Mouse (Mus musculus): ENCODE measurements around the gene Ifi27. TPM values are rescaled to one million over a fixed set of nuclear protein-coding genes. Genes with fewer than 3 reads are reported as not detected.
"Not testable (repeated sequence)": the region's sequence is repeated elsewhere in the genome, so short reads cannot be mapped to it uniquely, and the experiment has no call there.

Gene Ifi27
- polyA plus RNA-seq, 1 experiment from 2014 or later, result 11.5 TPM

- 89% methylated on average over 1 of the region's 1 CpGs for WGBS (ENCODE audit: insufficient replicate concordance)
- no peak for ATAC-seq (replicated peaks; ENCODE audit: insufficient number of reproducible peaks, low FRiP score, low TSS enrichment)
These were observed 3.6 kb downstream of the Ifi27 start for GRCm38 (mm10) chr12:103437601-103438000.

GRCm38 (mm10) chr12:103443524-103443923 is 9.5 kb downstream of the Ifi27 start, which contains the start of gene Ifi27l2a:
Gene Ifi27l2a, minus strand, starts transcription at chr12:103443680.
- Histone ChIP-seq H3K4me2 (no peak within 1 kb of the TSS), H3K36me3 (ENCODE audit: control insufficient read depth, insufficient read depth, low read length) (no peaks in the 10 kb centered on the region), H3K27ac (ENCODE audit: low read depth, low read length) (no peak within 1 kb of the TSS), H3K4me3 (ENCODE audit: low read depth, low read length) (no peak within 1 kb of the TSS), H3K27me3 (ENCODE audit: control insufficient read depth, insufficient read depth, low read length) (no peaks in the 10 kb centered on the region), H3K9me3 (replicated peaks; ENCODE audit: control insufficient read depth, low read length) (no peaks in the 10 kb centered on the region), H3K9ac (ENCODE audit: low read depth, low read length) (no peak within 1 kb of the TSS), H3K4me1 (ENCODE audit: control insufficient read depth, insufficient read depth, low read length) (no peaks in the 10 kb centered on the region)
- 49% methylated on average over 3 of the region's 3 CpGs for WGBS (ENCODE audit: insufficient replicate concordance)
- no peak for ATAC-seq (replicated peaks; ENCODE audit: insufficient number of reproducible peaks, low FRiP score, low TSS enrichment)

More at GRCm38 (mm10) chr12:103437601-103438000, 3.6 kb downstream of the Ifi27 start:
- Histone ChIP-seq H3K9ac (ENCODE audit: low read depth, low read length) (no peak overlapping the region), H3K9me3 (replicated peaks; ENCODE audit: control insufficient read depth, low read length) (no peaks in the 10 kb centered on the region), H3K4me3 (ENCODE audit: low read depth, low read length) (no peak overlapping the region), H3K27me3 (ENCODE audit: control insufficient read depth, insufficient read depth, low read length) (no peaks in the 10 kb centered on the region; the same call in 1 of the 2 replicates), H3K36me3 (ENCODE audit: control insufficient read depth, insufficient read depth, low read length) (no peaks in the 10 kb centered on the region), H3K4me2 (no peak overlapping the region), H3K4me1 (ENCODE audit: control insufficient read depth, insufficient read depth, low read length) (no peaks in the 10 kb centered on the region), H3K27ac (ENCODE audit: low read depth, low read length) (no peak overlapping the region)

- H3K4me1 ChIP-seq (ENCODE audit: control insufficient read depth, insufficient read depth, low read length); H3K36me3 ChIP-seq (ENCODE audit: control insufficient read depth, insufficient read depth, low read length); H3K27me3 ChIP-seq (ENCODE audit: control insufficient read depth, insufficient read depth, low read length); H3K4me3 ChIP-seq (ENCODE audit: low read depth, low read length); H3K9me3 ChIP-seq (replicated peaks; ENCODE audit: control insufficient read depth, low read length); H3K4me2 ChIP-seq; H3K9ac ChIP-seq (ENCODE audit: low read depth, low read length); H3K27ac ChIP-seq (ENCODE audit: low read depth, low read length); ATAC-seq (replicated peaks; ENCODE audit: insufficient number of reproducible peaks, low FRiP score, low TSS enrichment): not testable (repeated sequence)
- 27% methylated on average over 6 of the region's 7 CpGs for WGBS (ENCODE audit: insufficient replicate concordance)
These were observed 10.2 kb downstream of the Ifi27 start for GRCm38 (mm10) chr12:103444261-103444660.

- WGBS (ENCODE audit: insufficient replicate concordance), result 75% methylated on average over 3 of the region's 3 CpGs
- Histone ChIP-seq H3K9ac (ENCODE audit: low read depth, low read length) (no peak overlapping the region), H3K9me3 (replicated peaks; ENCODE audit: control insufficient read depth, low read length) (no peaks in the 10 kb centered on the region), H3K4me1 (ENCODE audit: control insufficient read depth, insufficient read depth, low read length) (no peaks in the 10 kb centered on the region), H3K36me3 (ENCODE audit: control insufficient read depth, insufficient read depth, low read length) (no peaks in the 10 kb centered on the region), H3K4me3 (ENCODE audit: low read depth, low read length) (no peak overlapping the region), H3K27me3 (ENCODE audit: control insufficient read depth, insufficient read depth, low read length) (no peaks in the 10 kb centered on the region), H3K27ac (ENCODE audit: low read depth, low read length) (no peak overlapping the region), H3K4me2 (no peak overlapping the region)
- ATAC-seq (replicated peaks; ENCODE audit: insufficient number of reproducible peaks, low FRiP score, low TSS enrichment), result no peak
These were observed 11.0 kb downstream of the Ifi27 start for GRCm38 (mm10) chr12:103445060-103445459.

GRCm38 (mm10) chr12:103453361-103453760 is 19.4 kb downstream of the Ifi27 start:
- no peak for ATAC-seq (replicated peaks; ENCODE audit: insufficient number of reproducible peaks, low FRiP score, low TSS enrichment)

GRCm38 (mm10) chr12:103456727-103457126 is 22.7 kb downstream of the Ifi27 start:
- not testable (repeated sequence) for H3K9me3 ChIP-seq (replicated peaks; ENCODE audit: control insufficient read depth, low read length); H3K27me3 ChIP-seq (ENCODE audit: control insufficient read depth, insufficient read depth, low read length); H3K9ac ChIP-seq (ENCODE audit: low read depth, low read length); H3K36me3 ChIP-seq (ENCODE audit: control insufficient read depth, insufficient read depth, low read length); ATAC-seq (replicated peaks; ENCODE audit: insufficient number of reproducible peaks, low FRiP score, low TSS enrichment); H3K4me3 ChIP-seq (ENCODE audit: low read depth, low read length); H3K27ac ChIP-seq (ENCODE audit: low read depth, low read length); H3K4me2 ChIP-seq; H3K4me1 ChIP-seq (ENCODE audit: control insufficient read depth, insufficient read depth, low read length)
- no CpG with 5 or more reads among the region's 1 CpGs for WGBS (ENCODE audit: insufficient replicate concordance)

More at GRCm38 (mm10) chr12:103453361-103453760, 19.4 kb downstream of the Ifi27 start:
- H3K4me3 ChIP-seq (ENCODE audit: low read depth, low read length), result no peak overlapping the region
- H3K4me2 ChIP-seq, result no peak overlapping the region
- no peaks in the 10 kb centered on the region for H3K36me3 ChIP-seq (ENCODE audit: control insufficient read depth, insufficient read depth, low read length)
- no peaks in the 10 kb centered on the region for H3K27me3 ChIP-seq (ENCODE audit: control insufficient read depth, insufficient read depth, low read length)
- H3K4me1 ChIP-seq (ENCODE audit: control insufficient read depth, insufficient read depth, low read length), result no peaks in the 10 kb centered on the region
- H3K9ac ChIP-seq (ENCODE audit: low read depth, low read length), result no peak overlapping the region
- H3K27ac ChIP-seq (ENCODE audit: low read depth, low read length), result no peak overlapping the region
- H3K9me3 ChIP-seq (replicated peaks; ENCODE audit: control insufficient read depth, low read length), result no peaks in the 10 kb centered on the region

GRCm38 (mm10) chr12:103457140-103457539 is 23.1 kb downstream of the Ifi27 start, which contains the start of gene Ifi27l2b:
Gene Ifi27l2b, minus strand, starts transcription at chr12:103457223.
- H3K4me3 ChIP-seq (ENCODE audit: low read depth, low read length), result no peak within 1 kb of the TSS
- ATAC-seq (replicated peaks; ENCODE audit: insufficient number of reproducible peaks, low FRiP score, low TSS enrichment), result no peak
- WGBS (ENCODE audit: insufficient replicate concordance), result 41% methylated on average over 3 of the region's 3 CpGs
- H3K9ac ChIP-seq (ENCODE audit: low read depth, low read length), result no peak within 1 kb of the TSS
- no peaks in the 10 kb centered on the region for H3K9me3 ChIP-seq (replicated peaks; ENCODE audit: control insufficient read depth, low read length)
- no peaks in the 10 kb centered on the region for H3K27me3 ChIP-seq (ENCODE audit: control insufficient read depth, insufficient read depth, low read length)
- no peak within 1 kb of the TSS for H3K4me2 ChIP-seq
- no peaks in the 10 kb centered on the region for H3K36me3 ChIP-seq (ENCODE audit: control insufficient read depth, insufficient read depth, low read length)
- H3K27ac ChIP-seq (ENCODE audit: low read depth, low read length), result no peak within 1 kb of the TSS
- no peaks in the 10 kb centered on the region for H3K4me1 ChIP-seq (ENCODE audit: control insufficient read depth, insufficient read depth, low read length)

- Histone ChIP-seq H3K9ac (ENCODE audit: low read depth, low read length) (no peak overlapping the region), H3K4me2 (no peak overlapping the region), H3K27ac (ENCODE audit: low read depth, low read length) (no peak overlapping the region), H3K36me3 (ENCODE audit: control insufficient read depth, insufficient read depth, low read length) (no peaks in the 10 kb centered on the region), H3K4me3 (ENCODE audit: low read depth, low read length) (no peak overlapping the region), H3K4me1 (ENCODE audit: control insufficient read depth, insufficient read depth, low read length) (no peaks in the 10 kb centered on the region), H3K27me3 (ENCODE audit: control insufficient read depth, insufficient read depth, low read length) (no peaks in the 10 kb centered on the region), H3K9me3 (replicated peaks; ENCODE audit: control insufficient read depth, low read length) (no peaks in the 10 kb centered on the region)
- 40% methylated on average over 2 of the region's 2 CpGs for WGBS (ENCODE audit: insufficient replicate concordance)
- no peak for ATAC-seq (replicated peaks; ENCODE audit: insufficient number of reproducible peaks, low FRiP score, low TSS enrichment)
These were observed 40.5 kb downstream of the Ifi27 start for GRCm38 (mm10) chr12:103474481-103474880.

GRCm38 (mm10) chr12:103476779-103477389 is 42.9 kb downstream of the Ifi27 start:
- H3K9me3 ChIP-seq (replicated peaks; ENCODE audit: control insufficient read depth, low read length), result no peaks in the 10 kb centered on the region
- no peak for ATAC-seq (replicated peaks; ENCODE audit: insufficient number of reproducible peaks, low FRiP score, low TSS enrichment)
- H3K4me1 ChIP-seq (ENCODE audit: control insufficient read depth, insufficient read depth, low read length), result no peaks in the 10 kb centered on the region
- no peaks in the 10 kb centered on the region for H3K27me3 ChIP-seq (ENCODE audit: control insufficient read depth, insufficient read depth, low read length)
- no peak overlapping the region for H3K27ac ChIP-seq (ENCODE audit: low read depth, low read length)
- WGBS (ENCODE audit: insufficient replicate concordance), result 69% methylated on average over 1 of the region's 1 CpGs
- no peak overlapping the region for H3K9ac ChIP-seq (ENCODE audit: low read depth, low read length)
- H3K4me3 ChIP-seq (ENCODE audit: low read depth, low read length), result no peak overlapping the region
- no peak overlapping the region for H3K4me2 ChIP-seq
- H3K36me3 ChIP-seq (ENCODE audit: control insufficient read depth, insufficient read depth, low read length), result no peaks in the 10 kb centered on the region

Measured in heart, embryonic 11.5 days (tissue).